In the genomic region with DNA sequence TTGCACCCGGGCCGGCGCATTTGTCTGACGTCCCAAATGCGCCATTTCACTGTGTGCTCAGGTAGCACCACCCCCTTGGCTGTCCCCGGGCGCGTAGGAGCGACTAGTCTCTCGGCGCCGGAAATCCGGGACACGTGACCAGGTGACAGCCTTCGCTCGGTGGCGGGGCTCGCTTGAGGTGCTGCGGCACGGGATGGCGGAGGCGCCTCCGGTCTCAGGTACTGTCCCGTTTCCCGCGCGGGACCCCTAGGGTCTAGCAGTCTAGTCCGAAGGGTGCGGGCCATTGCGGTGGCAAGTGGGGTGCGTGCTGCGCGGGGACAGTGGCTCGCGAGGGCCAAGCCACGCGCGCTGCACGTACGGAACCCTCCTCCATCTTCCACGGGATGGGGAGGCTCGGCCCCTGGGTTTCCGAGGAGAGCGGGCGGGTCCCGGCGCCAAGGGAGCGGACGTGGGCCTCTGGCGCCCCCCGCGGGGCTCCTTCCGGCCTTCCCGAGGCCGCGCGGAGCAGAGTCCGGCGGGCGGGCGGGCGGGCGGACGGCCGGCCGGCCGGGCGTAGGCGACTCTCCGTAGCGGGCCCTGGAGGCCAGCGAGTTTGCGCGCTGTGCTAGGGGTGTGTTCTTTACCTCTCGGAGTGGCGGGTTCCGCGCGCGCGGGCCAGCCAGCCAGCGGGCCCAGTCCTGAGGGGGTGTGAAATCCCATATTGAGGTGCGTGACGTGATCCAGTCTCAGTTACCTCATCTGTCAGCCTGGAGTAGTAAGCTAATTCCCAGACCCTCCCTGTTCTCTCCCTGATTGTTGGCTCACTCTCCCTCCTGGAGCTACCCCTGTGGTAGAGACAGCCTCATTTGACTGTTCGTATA, we compare ENCODE assay signal across 8 mouse cellular contexts. TPM values are rescaled to one million over a fixed set of nuclear protein-coding genes. Genes with fewer than 3 reads are reported as not detected.
DNase-seq lines count a peak whose midpoint lies in the region; ATAC-seq lines count a peak whose summit lies in the region.

TSS of gene Nfx1 (plus strand) at position 65 of the 860 bp plus-strand sequence.

- H3K27ac ChIP-seq in hindbrain, embryonic 16.5 days (ENCODE audit: low read depth, low read length) = peak within 1 kb of the TSS; percentile 93
- peak within 1 kb of the TSS; percentile 58 for H3K27ac ChIP-seq in macrophage

- H3K9me3 ChIP-seq in hindbrain, embryonic 16.5 days (ENCODE audit: control insufficient read depth, low read length) = no peaks in the 10 kb centered on the region

- H3K4me3 ChIP-seq in hindbrain, embryonic 16.5 days (ENCODE audit: low read length) = peak within 1 kb of the TSS; percentile 96
- peak within 1 kb of the TSS; percentile 66 for H3K4me3 ChIP-seq in macrophage (ENCODE audit: inconsistent target)

- peaks cover 48% of the 10 kb centered on the region for H3K79me2 ChIP-seq in macrophage (ENCODE audit: inconsistent target)

- peaks cover 17% of the 10 kb centered on the region for H3K4me1 ChIP-seq in hindbrain, embryonic 16.5 days (ENCODE audit: control insufficient read depth, insufficient read depth, low read depth, low read length)

- peaks cover 6% of the 10 kb centered on the region; the same call in 1 of the 2 replicates for H3K36me3 ChIP-seq in hindbrain, embryonic 16.5 days (ENCODE audit: control insufficient read depth, insufficient read depth, low read length)
- peaks cover 4% of the 10 kb centered on the region; the same call in 1 of the 2 replicates for H3K36me3 ChIP-seq in macrophage (ENCODE audit: inconsistent target)

- DNase-seq in T-cell, adult 2 months (ENCODE audit: low spot score) = peak; percentile 96
- peak; percentile 97 to 98 for DNase-seq in cerebellum, postnatal 36 days
- DNase-seq in gastrocnemius, adult 18-20 months (ENCODE audit: low spot score) = peak; percentile 95
- peak; percentile 98 for DNase-seq in left cerebral cortex, adult 18-20 months (ENCODE audit: low spot score in 2 of 2)
- DNase-seq in right cerebral cortex, adult 18-20 months = peak; percentile 97
- peak; percentile 86 for DNase-seq in urinary bladder, postnatal 10 days (ENCODE audit: low spot score)

- peak within 1 kb of the TSS; percentile 80 for H3K4me2 ChIP-seq in hindbrain, embryonic 16.5 days (ENCODE audit: low read length)

- WGBS in hindbrain, embryonic 16.5 days = under 1% methylated on average over 68 of the region's 85 CpGs
- 0% methylated on average over 46 of the region's 85 CpGs for WGBS in macrophage (ENCODE audit: missing documents)

- peak; percentile 97 for ATAC-seq in hindbrain, embryonic 16.5 days

- H3K9ac ChIP-seq in hindbrain, embryonic 16.5 days (ENCODE audit: low read depth, low read length) = peak within 1 kb of the TSS; percentile 91

- no peaks in the 10 kb centered on the region for H3K27me3 ChIP-seq in hindbrain, embryonic 16.5 days (replicated peaks; ENCODE audit: control insufficient read depth, insufficient read depth, low read length)

RNA-seq across cellular contexts. Expression of gene Nfx1, which starts in this region (rescaled TPM):
- total RNA-seq in gastrocnemius, adult 18-20 months (2021) = 10 to 100 TPM; 18.8 to 19.5 TPM
- polyA plus RNA-seq in hindbrain, embryonic 16.5 days (2015; fragmentation: Nextera tagmentation; extraction: Ambion mirVana) = 87.5 and 102 TPM in 2 replicates
- total RNA-seq in left cerebral cortex, adult 18-20 months (2021) = 10 to 100 TPM; 73.4 to 73.6 TPM
- total RNA-seq in macrophage (2018; cell fraction: chromatin; rRNA removed) = 100 to 1,000 TPM in 24 of 26 experiments, 10 to 100 TPM in 2; 80.6 to 316 (median 219) TPM
- 10 to 100 TPM; 11.6 to 34.9 (median 24.6) TPM for total RNA-seq in macrophage (2018; cell fraction: cytosol; rRNA removed)
- 100 to 1,000 TPM in 16 of 26 experiments, 10 to 100 TPM in 10; 59.9 to 193 (median 116) TPM for total RNA-seq in macrophage (2018; cell fraction: nucleus; rRNA removed)
- polyA plus RNA-seq in macrophage (2018) = 29.4 to 34.2 TPM (median 32.2 TPM) in 3 replicates

Comparison
In these comparisons a context has a peak if more than half of its experiments do, and no peak if none do; other contexts are left out.
1. Peak in every context shown above with its lines: DNase-seq, ATAC-seq, H3K4me3 ChIP-seq and H3K27ac ChIP-seq.